10 mouse cellular contexts compared by ENCODE assay signal in genomic region chr14:105740889-105741288, GRCm38 (mm10).
DNase-seq lines count a peak whose midpoint lies in the region; ATAC-seq lines count a peak whose summit lies in the region.
"Had no signal": no experiment of that assay in that cellular context is flagged by ENCODE, and none has a peak within 500 bp of the region (broad histone marks: within the 10 kb centered on the region; RNA-seq: fewer than 3 reads in every experiment).

No protein-coding gene starts in this region.

- no peaks in the 10 kb centered on the region for H3K36me3 ChIP-seq in limb, embryonic 13.5 days
- no peaks in the 10 kb centered on the region for H3K36me3 ChIP-seq in limb, embryonic 10.5 days
- no peaks in the 10 kb centered on the region for H3K36me3 ChIP-seq in kidney, embryonic 15.5 days
- no peaks in the 10 kb centered on the region for H3K36me3 ChIP-seq in hindbrain, embryonic 10.5 days
- H3K36me3 ChIP-seq: embryonic facial prominence, embryonic 13.5 days; liver, embryonic 15.5 days had no signal

- H3K27ac ChIP-seq in limb, embryonic 13.5 days, result no peak overlapping the region
- H3K27ac ChIP-seq in limb, embryonic 10.5 days, result no peak overlapping the region
- H3K27ac ChIP-seq in kidney, embryonic 15.5 days, result peak overlapping the region; percentile 41; the same call in 1 of the 2 replicates
- no peak overlapping the region for H3K27ac ChIP-seq in hindbrain, embryonic 10.5 days
- H3K27ac ChIP-seq: embryonic facial prominence, embryonic 13.5 days; liver, embryonic 15.5 days had no signal

- peaks cover 23% of the 10 kb centered on the region for H3K4me1 ChIP-seq in limb, embryonic 13.5 days
- peaks cover 10% of the 10 kb centered on the region for H3K4me1 ChIP-seq in limb, embryonic 10.5 days
- peaks cover 19% of the 10 kb centered on the region for H3K4me1 ChIP-seq in kidney, embryonic 15.5 days
- H3K4me1 ChIP-seq in hindbrain, embryonic 10.5 days (replicated peaks), result no peaks in the 10 kb centered on the region
- H3K4me1 ChIP-seq: liver, embryonic 15.5 days had no signal

- DNase-seq in limb, embryonic 10.5 days (ENCODE audit: low spot score), result no peak
- peak; percentile 39 to 61 for DNase-seq in gastrocnemius, adult 8-10 months (ENCODE audit: low spot score in 2 of 2)
- peak; percentile 64 for DNase-seq in lung, postnatal 10 days
- DNase-seq in thymus, postnatal 0 days (ENCODE audit: low spot score), result no peak
- DNase-seq in hindbrain, embryonic 10.5 days (ENCODE audit: low spot score), result no peak

- ATAC-seq in limb, embryonic 13.5 days (ENCODE audit: low FRiP score, low read depth), result peak; percentile 62; the same call in 1 of the 2 replicates
- no peak for ATAC-seq in kidney, embryonic 15.5 days (replicated peaks; ENCODE audit: low FRiP score)
- ATAC-seq in megakaryocyte-erythroid progenitor cell, adult 5-6 weeks (replicated peaks; ENCODE audit: low FRiP score, low TSS enrichment, poor library complexity, severe bottlenecking), result no peak

- H3K4me2 ChIP-seq in limb, embryonic 13.5 days (replicated peaks), result no peak overlapping the region
- peak overlapping the region; percentile 25; the same call in 1 of the 2 replicates for H3K4me2 ChIP-seq in kidney, embryonic 15.5 days
- H3K4me2 ChIP-seq: embryonic facial prominence, embryonic 13.5 days; liver, embryonic 15.5 days had no signal

- H3K9ac ChIP-seq in limb, embryonic 13.5 days, result no peak overlapping the region
- H3K9ac ChIP-seq in kidney, embryonic 15.5 days, result no peak overlapping the region
- H3K9ac ChIP-seq: embryonic facial prominence, embryonic 13.5 days; liver, embryonic 15.5 days had no signal

- H3K4me3 ChIP-seq in limb, embryonic 13.5 days, result no peak overlapping the region
- no peak overlapping the region for H3K4me3 ChIP-seq in limb, embryonic 10.5 days
- H3K4me3 ChIP-seq in kidney, embryonic 15.5 days (replicated peaks), result no peak overlapping the region
- H3K4me3 ChIP-seq in hindbrain, embryonic 10.5 days, result no peak overlapping the region
- H3K4me3 ChIP-seq: embryonic facial prominence, embryonic 13.5 days; liver, embryonic 15.5 days had no signal

- no peaks in the 10 kb centered on the region for H3K9me3 ChIP-seq in limb, embryonic 13.5 days
- no peaks in the 10 kb centered on the region for H3K9me3 ChIP-seq in limb, embryonic 10.5 days (replicated peaks)
- no peaks in the 10 kb centered on the region for H3K9me3 ChIP-seq in kidney, embryonic 15.5 days (replicated peaks)
- H3K9me3 ChIP-seq in hindbrain, embryonic 10.5 days, result no peaks in the 10 kb centered on the region
- H3K9me3 ChIP-seq: embryonic facial prominence, embryonic 13.5 days; liver, embryonic 15.5 days had no signal

- H3K27me3 ChIP-seq in limb, embryonic 13.5 days, result no peaks in the 10 kb centered on the region
- no peaks in the 10 kb centered on the region for H3K27me3 ChIP-seq in limb, embryonic 10.5 days (ENCODE audit: low read depth, poor library complexity, severe bottlenecking)
- no peaks in the 10 kb centered on the region for H3K27me3 ChIP-seq in kidney, embryonic 15.5 days
- 0 out of 2 replicates have a peak, but pooled peaks cover 3% of the 10 kb centered on the region for H3K27me3 ChIP-seq in hindbrain, embryonic 10.5 days (ENCODE audit: insufficient read depth, poor library complexity, severe bottlenecking)
- H3K27me3 ChIP-seq: liver, embryonic 15.5 days had no signal

- 58% methylated on average over 11 of the region's 11 CpGs for WGBS in limb, embryonic 13.5 days
- WGBS in limb, embryonic 10.5 days, result 94% methylated on average over 11 of the region's 11 CpGs
- 55% methylated on average over 11 of the region's 11 CpGs for WGBS in kidney, embryonic 15.5 days
- 86% methylated on average over 11 of the region's 11 CpGs for WGBS in hindbrain, embryonic 10.5 days

Comparison
In these comparisons a context has a peak if more than half of its experiments do, and no peak if none do; other contexts are left out.
1. DNase-seq: peak in gastrocnemius, adult 8-10 months (2 of 2) and lung, postnatal 10 days (single experiment); none in limb, embryonic 10.5 days (single experiment), thymus, postnatal 0 days (single experiment) and hindbrain, embryonic 10.5 days (single experiment).